Mouse (Mus musculus) WW6 (cell line): ENCODE results near the gene Itga9.

ENCODE experiments used
- DNase-seq: peaks from one replicate; pipeline ENCODE4 v3.0.0-alpha.2; 2013; ENCODE audit warnings: low read depth, low spot score

Gene Itga9

DNA sequence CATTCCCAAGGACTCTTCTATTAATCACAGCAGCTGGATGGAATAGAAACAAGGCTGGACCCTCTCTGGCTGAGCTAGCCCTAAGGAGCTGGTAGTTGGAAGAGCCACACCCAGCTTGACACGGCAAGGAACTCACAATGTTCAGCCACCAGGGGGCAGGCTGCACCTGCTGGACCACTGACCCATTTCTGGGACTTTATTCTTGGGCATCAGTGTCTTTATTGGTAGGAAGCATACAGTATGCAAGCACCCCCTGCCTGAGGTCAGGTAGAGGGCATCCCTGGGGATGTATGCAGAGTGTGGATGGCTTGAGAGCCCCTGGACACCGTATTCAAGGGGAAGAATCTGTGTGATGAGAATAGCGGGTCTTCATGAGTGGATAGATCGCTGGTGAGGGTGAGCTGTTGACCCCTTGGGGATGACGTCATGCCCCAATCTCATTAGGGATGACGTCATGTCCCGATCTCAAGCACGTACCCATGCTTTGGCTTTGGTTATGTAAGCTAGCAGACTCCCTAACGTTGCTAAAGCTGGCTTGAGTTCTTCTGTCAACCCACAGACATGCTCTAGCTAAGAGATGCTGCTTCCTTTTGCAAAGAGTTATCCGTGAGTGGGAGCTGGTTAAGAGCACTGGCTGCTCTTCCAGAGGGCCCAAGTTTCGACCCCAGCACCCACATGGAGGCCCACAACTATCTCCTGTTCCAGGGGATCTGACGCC lies 314.5 kb downstream of the Itga9 start:
- DNase-seq, result no peak

DNA sequence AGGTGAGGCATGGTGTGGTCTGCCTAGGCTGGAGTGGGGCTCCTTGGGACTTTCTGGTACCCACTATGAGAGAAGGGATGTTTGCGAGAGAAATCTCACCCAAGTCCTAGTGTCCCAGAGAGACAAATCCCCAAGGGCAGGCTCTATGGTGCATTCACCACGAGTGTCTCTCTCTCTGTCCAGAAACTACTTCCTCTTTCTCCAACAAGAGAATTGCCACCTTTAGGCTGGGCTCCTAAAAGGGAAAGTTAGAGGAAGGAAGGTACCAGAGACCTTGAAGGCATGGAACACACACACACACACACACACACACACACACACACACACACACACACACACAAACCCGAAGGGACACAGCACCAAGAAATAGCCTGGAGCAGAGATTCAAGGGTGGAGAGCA lies 315.4 kb downstream of the Itga9 start:
- DNase-seq, result no peak

DNA sequence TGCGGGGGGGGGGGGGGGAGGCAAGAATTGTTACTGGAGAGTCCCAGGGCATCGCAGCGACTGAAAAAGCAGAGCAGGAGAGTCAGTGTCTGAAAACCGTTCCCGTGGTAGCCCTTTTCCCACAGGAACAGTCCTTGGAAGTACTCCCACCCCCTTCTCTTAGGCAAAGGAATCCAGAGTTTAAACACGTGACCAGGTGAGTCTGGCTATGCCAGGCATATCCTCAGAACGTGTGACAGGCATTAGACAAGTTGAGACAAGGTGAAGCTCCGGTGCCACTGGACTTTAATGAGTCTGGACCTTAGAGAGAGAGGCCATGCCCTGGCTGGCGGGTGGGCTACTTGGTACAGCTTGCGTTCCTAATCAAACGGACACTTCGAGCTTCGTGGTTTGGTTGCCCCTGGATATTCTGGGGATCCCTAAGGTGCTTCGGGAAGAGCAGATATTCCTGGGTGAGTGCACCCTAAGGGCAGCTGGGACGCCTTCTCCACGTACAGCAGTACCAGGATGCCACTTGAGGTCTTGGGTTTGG lies 318.1 kb downstream of the Itga9 start:
- DNase-seq, result no peak

DNA sequence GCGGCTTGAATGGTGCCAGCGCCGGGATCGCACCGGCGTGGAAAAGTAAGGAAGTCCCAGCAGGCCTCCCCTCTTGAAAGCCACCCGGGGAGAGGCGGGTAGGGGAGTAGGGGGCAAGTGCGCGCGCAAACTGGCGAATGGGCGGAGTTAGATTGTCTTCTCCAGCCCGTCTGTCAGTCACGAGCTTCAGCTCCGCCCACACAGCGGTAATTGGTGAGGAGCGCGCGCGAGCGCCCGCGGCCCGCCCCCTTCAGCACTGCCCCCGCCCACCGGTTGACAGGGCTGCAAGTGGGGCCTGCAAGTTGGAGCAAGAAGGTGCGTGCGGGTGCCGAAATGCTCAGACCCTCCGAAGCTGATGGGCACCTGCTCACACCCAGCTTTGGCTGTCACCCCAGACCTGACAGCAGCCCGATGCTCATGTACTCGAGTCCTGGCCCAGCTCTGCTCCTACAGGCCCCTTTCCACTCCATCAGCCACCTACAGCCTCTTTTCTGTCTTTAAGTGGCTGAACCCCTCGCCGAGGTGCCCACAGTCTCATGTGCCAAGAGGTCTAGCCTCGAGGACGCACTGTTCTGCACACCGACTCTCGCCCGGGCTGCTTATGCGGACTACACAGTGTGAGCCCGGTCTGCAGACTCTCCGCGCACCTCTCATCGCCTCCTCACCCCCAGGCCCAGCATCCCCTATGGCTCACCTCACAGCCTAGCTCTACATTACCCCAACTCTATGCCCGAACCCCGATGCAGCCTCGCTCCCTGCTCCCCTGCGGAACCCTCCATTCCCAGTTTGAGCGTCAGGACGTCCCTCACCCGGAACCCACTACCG lies 319.0 kb downstream of the Itga9 start:
- peak; percentile 88 for DNase-seq

DNA sequence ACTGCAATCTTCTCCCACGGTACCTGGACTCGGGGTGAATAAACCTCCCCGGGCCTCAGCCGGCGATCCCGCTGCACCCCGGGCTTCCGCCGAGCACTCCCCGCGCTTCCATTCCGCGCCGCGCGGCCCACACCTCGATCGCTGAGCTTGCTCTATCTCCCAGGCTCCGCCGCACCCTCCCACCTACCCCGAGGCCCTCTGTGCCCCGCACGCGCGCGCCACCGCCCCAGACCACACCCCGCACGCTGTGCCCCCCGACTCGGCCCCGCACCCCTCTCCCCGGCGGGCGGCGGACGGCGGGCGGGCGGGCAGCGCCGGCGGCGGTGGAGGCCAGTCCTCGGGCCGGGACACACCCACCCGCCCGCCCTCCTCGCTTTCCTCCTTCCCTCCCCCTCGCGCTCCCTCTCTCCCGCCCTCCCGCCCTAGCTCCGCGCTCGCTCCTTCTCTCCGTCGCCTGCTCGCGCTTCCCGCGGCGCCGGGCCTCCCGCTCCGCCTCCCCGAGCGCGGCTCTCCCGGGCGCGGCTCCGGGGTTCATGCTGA lies 319.7 kb downstream of the Itga9 start, which contains the start of gene Ctdspl:
Gene Ctdspl, plus strand, starts transcription at position 343 of the 540 bp plus-strand sequence.
- DNase-seq, result no peak

DNA sequence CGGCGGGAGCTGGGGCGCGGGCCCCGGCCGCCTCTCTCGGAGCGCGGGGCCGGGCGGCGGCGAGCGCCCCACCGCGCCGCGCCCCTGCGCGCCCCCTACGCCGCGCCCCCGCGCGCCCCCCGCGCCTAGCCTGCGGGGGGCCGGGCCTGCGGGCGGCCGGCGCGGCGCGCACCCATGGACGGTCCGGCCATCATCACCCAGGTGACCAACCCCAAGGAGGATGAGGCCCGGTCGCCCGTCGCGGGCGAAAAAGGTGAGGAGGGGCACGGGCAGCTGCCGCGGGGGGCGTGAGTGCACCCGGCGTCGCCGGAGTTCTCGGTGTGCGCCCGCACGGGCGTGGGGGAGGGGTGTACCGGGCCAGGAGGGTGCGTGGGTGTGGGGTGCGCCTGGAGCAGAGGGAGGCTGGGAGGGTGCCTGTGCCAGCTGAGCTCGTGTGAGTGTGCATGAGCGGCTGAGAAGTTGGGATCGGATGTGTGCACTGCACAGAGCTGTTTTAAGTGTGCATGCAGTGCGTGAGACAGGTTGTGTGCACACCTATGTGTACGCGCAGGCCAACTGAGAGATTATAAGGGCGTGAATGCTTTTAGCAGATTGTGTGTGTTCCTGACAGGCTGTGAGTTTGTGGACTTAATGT lies 320.3 kb downstream of the Itga9 start:
- DNase-seq, result no peak

DNA sequence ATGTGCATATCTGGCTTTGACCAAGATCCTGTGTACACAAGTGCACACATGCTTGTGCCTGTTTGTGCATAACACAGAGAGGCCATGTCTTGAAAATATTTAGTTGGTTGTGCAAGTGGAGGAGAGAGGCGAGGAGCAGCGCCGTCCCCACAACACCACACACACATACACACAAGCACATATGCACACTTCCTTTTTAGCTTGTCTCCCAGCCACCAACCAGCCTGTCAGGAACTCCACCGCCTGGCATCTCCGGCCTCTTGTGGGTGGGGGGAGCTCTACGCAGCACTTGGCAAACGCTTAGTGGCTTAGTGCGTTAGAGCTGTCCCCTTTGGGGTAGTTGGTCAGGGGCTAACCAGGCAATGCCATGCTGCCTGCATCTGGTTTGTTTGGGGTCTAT lies 321.0 kb downstream of the Itga9 start:
- DNase-seq, result no peak

DNA sequence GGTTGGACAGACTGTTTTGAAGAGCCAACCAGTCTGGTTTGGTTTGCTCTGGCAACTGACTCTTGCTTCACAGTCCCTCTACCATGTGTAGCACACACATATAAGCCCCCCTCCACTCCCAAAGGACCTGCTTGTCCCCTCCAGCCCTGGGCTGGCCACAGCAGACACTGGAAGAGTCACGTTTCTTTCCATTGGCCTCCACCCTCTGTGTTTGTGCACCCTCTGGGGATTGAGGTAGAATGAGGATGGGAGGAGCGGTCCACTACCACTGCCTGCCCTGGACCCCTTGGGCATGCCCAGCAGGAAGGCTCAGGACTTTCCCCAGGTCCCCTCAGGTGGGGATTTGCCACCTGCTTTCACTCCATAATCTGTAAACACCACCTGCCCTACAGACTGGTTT lies 321.5 kb downstream of the Itga9 start:
- DNase-seq, result no peak

DNA sequence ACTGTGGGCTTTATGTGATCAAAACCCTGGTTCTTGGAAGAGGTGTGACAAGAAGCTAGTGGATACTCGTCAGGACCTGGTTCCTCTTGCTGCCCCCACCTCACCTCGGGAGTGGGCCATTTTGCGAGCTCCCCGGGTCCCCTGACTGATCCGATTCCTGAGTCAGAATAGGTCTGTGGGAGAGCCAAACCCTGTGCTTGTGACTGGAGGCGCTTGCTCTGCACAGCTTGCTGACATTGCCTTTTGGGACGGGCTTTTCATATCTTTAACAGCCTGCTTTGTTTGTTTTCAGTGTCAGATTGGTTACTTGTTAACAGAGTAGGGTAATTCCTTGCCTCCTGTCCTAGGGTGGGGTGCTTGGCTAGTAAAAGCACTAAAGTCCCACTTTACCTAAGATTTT lies 322.2 kb downstream of the Itga9 start:
- no peak for DNase-seq

DNA sequence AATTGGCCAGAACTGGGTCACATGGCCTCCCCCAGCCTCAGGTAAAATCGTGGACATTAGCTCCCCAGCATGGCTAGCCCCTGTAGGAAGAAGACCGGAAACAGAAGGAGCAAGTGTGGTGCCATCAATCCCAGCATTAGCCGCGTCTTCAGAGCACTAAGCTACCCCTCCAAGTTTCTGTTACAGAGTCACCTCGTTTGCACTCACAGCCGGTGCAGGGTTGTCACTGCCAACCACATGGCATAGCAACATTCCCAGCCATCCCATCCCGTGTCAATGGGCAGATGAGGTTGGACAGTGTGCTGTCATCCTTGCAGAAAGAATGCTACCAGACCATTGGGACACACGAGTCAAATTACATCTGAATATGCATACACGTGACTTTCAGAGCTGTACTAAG lies 324.1 kb downstream of the Itga9 start:
- no peak for DNase-seq

DNA sequence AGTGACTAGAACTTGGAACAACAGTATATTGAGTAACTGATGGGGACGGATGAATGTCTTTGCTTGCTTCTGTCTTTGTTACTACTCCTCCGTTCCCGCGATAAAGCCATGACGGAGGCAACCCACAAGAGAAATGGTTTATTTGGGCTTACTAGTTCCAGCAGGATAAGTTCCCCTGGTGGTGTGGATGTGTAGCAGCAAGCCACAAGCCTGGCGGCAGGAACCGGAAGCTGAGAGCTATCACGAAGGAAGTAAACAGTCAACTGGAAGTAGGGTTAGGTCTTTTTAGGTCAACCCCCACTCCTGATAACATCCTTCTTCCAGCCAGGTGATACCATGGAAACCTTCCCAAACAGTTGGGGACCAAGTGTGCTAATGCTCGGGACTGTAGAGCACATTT lies 327.3 kb downstream of the Itga9 start:
- DNase-seq, result no peak

DNA sequence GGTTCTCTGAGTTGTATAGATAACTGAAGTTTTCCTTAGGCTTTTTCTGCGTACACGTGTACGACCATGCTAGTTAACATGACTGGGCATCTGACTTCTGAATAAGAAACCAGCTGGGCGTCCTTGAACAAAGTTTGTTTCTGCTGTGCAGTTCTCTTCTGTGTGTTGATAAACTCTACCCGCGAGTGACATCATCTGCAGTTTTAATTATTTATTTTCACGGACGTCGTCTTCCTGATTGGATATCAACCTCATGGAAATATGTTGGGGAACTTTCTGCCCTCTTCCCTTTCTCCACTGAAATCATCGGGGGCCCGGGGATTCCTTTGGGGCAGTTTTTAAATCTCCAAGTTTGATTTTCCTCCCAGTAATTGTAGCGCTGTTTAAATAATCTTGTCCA lies 327.8 kb downstream of the Itga9 start:
- DNase-seq, result no peak

DNA sequence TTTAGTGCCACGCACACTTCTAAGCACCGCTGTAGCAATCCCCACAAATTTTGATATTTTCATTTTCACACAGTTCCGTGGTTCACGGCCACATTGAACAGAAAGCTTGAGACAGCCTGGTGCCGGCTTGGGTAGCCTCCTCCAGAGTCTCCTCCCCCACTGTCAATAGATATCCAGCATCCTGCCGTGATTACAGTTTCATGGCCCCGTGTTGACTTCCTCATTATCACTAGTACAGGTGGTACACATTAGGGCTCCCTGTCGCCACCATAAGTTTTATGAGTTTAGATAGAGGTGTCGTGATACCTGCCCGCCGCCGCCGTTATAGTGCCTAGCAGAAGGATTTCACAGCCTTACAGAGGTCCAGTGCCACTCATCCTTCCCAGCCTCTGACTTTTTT lies 328.6 kb downstream of the Itga9 start:
- DNase-seq, result no peak

DNA sequence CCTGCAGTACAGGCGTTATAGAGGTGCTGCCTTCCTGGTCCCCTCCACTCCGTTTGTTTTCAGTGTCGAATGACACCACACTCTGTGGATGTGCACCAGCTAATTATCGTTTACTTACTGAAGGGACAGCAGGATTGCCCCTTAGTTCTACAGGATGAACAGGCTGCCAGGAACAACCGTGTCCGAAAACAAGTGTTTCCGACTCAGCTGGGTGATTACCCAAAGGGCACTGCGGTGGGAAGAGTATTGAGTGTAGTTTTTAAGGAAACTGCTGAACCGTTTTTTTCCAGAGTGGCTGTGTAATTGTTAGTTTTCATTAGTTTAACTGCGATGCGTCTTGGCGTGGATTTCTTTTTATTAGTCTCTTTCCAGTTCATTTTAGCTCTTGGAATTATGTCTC lies 329.6 kb downstream of the Itga9 start:
- no peak for DNase-seq

DNA sequence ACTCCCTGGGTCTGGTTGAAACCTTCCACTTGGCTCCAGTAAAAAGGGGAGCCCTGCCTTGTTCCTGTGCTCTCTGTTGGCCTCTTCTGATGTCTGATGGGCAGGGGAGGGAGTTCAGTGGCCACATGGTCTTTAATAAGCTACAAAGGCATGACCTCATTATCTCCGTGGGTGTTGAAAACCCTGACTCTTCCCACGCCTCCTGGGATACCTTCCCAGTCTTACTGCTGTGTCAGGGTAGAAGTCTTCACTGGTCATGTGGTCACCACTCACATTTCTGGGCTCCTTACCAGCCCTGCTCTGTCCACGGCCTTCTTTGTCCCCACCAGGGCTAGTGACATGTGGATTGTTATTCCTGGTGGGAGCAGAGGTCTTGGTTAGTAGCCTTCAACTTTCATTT lies 331.0 kb downstream of the Itga9 start:
- DNase-seq, result no peak

DNA sequence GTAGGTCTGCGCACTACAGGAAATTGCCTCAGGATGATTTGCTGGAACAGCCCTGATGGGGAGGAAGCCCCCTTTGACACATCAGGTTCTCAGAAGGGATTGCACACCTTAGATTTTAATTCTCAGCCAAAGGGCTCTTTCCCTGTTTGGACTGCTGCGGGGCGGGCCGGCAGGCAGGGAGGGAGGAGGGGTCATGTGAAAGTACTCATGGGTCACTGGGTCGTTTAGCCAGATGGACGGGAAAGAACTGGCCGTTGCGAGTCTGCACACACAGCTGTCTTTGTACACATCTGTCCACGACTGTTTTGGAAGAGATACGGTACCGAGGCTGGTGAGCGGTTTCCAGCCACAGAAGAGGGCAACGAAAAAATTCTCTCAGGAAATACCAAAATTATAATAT lies 332.9 kb downstream of the Itga9 start:
- no peak for DNase-seq

DNA sequence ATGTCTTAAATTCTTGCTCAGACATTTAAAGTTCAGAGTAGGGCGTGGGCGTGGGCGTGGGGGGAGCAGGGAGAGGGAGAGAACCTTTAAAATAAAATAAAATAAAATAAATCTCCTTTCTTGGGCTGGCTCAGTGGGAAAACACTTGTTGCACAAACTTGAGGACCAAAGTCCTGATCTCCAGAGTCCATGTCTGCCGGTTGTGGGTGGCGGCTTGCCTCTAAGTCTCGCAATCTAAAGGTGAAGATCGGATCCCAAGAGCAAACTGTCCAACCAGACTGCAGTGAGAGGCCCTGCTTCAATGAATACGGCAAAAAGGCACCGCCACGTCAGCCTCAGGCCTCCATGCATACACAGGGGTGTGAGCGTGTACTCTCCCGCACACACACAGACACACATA lies 333.3 kb downstream of the Itga9 start:
- no peak for DNase-seq

DNA sequence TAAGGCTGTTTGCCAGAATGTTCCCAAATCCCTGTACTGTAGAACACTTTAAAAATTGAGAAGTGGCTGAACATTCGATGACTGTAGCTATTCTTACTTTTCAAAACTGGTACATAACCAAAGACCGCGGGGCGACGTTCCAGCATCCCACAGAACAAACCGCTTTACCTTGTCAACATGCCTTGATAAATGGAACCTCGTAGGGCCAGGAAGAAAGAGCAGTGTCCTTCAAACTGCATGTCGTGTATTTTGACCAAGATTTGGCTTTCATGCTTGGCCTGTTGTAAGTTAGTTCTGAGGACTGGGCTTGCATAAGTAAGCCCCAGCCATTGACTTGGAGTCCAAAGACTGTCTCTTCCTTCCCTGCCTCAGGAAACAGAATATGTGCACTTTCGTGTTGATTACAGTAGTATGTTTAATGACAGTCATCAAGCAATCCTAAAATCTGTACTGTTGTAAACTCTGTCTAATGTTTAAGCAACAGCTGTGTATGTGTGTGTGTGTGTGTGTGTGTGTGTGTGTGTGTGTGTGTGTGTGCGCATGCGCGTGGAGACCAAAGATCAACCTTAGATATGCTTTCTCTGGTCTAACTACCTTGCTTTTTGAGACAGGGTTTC lies 334.2 kb downstream of the Itga9 start:
- DNase-seq, result no peak

DNA sequence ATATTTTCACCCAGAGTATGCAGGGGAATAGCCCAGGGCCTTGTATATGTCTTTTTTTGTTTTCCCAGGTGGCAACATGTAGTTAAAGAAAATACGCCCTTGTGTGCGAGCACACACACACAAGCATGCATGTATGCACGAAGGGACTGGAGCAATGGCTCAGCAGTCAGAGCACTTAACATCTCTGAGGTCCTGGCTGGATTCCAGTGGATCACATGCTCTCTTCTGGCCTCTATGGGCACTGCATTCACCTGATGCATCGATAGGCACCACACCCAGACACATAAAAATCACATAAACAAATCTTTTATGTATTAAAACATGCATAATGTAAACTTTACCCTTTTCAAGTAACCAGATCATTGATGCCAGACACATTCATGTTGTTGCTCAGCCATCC lies 335.5 kb downstream of the Itga9 start:
- no peak for DNase-seq

DNA sequence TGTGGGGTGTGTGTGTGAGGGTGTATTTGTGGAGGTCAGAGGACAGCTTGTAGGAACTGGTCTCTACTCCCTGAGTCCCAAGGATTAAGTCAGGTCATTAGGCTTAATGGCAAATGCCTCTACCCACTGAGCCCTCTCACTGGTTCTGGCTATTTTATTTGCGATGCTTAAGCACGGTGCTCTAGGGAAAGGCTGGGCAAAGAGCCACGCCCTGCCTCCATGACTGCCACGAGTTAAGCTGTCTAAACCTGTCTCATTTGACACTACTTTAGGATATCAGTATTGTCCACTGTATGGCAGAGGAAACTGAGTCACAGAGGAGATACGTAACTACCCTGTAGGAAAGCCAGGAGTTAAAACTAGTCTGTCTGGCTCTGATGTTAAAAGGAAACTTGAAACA lies 337.5 kb downstream of the Itga9 start:
- DNase-seq, result no peak

DNA sequence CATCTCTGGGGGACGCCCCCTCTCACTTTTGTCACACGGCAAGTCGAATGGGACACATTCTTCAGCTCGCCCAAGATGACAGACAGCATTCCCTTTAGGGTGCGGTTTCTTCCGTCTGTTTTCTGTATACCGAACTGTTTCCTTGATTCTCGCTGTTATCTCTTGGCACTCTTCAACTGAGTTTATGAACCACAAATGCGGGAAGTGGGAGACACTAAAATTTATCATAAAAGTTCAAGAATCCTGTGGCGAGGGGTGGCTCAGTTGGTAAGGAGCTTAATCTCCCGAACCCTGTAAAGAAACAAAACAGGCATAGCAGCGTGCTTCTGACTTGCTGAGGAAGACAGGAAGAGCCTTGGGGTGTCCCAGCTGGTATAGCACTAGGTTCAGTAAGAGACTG lies 337.9 kb downstream of the Itga9 start:
- no peak for DNase-seq

DNA sequence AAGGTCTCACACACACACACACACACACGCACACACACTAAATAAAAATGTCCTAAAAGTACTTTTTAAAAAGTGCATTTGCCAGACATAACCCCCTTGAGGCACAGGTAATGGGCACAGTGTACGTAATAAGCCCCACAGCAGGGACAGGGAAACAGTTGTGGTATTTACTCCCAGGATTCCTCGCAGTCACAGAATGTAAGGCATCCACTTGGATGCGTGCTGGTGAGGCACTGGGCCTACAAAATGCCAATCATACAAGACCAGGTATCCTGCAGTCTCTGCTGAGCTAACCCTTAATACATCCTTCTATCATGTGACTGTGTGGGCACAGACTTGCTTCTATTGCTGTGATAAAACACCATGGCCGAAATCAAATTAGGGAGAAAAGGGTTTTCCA lies 342.0 kb downstream of the Itga9 start:
- DNase-seq, result no peak
